Mouse (Mus musculus): ENCODE results near the gene Aspdh.
A peak's percentile ranks its signal among the peaks of the same experiment; 100 is the strongest.

Aspdh gene

GRCm38 (mm10) chr7:44474419-44474818 lies 9.2 kb downstream of the Aspdh start:
- DNase-seq, result no peak

- no peak for DNase-seq
These were observed 9.9 kb downstream of the Aspdh start for GRCm38 (mm10) chr7:44475046-44475614.

- DNase-seq, result no peak
These were observed 17.7 kb downstream of the Aspdh start for GRCm38 (mm10) chr7:44482836-44483435.

- DNase-seq, result no peak
These were observed 18.9 kb downstream of the Aspdh start for GRCm38 (mm10) chr7:44484109-44484508.

- peak; percentile 80 for DNase-seq
These were observed 19.8 kb downstream of the Aspdh start for GRCm38 (mm10) chr7:44484841-44485571.

- no peak for DNase-seq
These were observed 20.5 kb downstream of the Aspdh start for GRCm38 (mm10) chr7:44485572-44486195.

GRCm38 (mm10) chr7:44486927-44487575 lies 21.9 kb downstream of the Aspdh start:
- DNase-seq, result no peak

GRCm38 (mm10) chr7:44487936-44488335 lies 22.7 kb downstream of the Aspdh start:
- DNase-seq, result no peak

- DNase-seq, result no peak
These were observed 23.4 kb downstream of the Aspdh start for GRCm38 (mm10) chr7:44488545-44488944.

- no peak for DNase-seq
These were observed 25.1 kb downstream of the Aspdh start for GRCm38 (mm10) chr7:44490281-44490680.

GRCm38 (mm10) chr7:44491391-44491790 lies 26.2 kb downstream of the Aspdh start:
- no peak for DNase-seq

GRCm38 (mm10) chr7:44492166-44492826 lies 27.1 kb downstream of the Aspdh start:
- DNase-seq, result no peak

GRCm38 (mm10) chr7:44494681-44495080 lies 29.5 kb downstream of the Aspdh start:
- no peak for DNase-seq

- DNase-seq, result no peak
These were observed 29.9 kb downstream of the Aspdh start for GRCm38 (mm10) chr7:44495086-44495485.

- DNase-seq, result peak; percentile 98
These were observed 31.0 kb downstream of the Aspdh start, which contains the start of the genes Emc10 and Fam71e1 for GRCm38 (mm10) chr7:44495992-44496770. Emc10 (minus strand) TSS chr7:44496529. Fam71e1 (plus strand) TSS chr7:44496581.

- DNase-seq, result no peak
These were observed 31.5 kb downstream of the Aspdh start for GRCm38 (mm10) chr7:44496771-44497109.

- DNase-seq, result no peak
These were observed 32.3 kb downstream of the Aspdh start for GRCm38 (mm10) chr7:44497361-44498055.

- no peak for DNase-seq
These were observed 33.7 kb downstream of the Aspdh start for GRCm38 (mm10) chr7:44498922-44499321.

GRCm38 (mm10) chr7:44500046-44500445 lies 34.9 kb downstream of the Aspdh start:
- DNase-seq, result no peak

- DNase-seq, result peak; percentile 71
These were observed 36.4 kb downstream of the Aspdh start for GRCm38 (mm10) chr7:44501563-44502115.

- no peak for DNase-seq
These were observed 42.3 kb downstream of the Aspdh start for GRCm38 (mm10) chr7:44507491-44507890.
